Comparison of ENCODE assay signal across 27 mouse cellular contexts in genomic region chr6:18795847-18796246, GRCm38 (mm10). TPM values are rescaled to one million over a fixed set of nuclear protein-coding genes. Genes with fewer than 3 reads are reported as not detected.
DNase-seq lines count a peak whose midpoint lies in the region; ATAC-seq and TF ChIP-seq lines count a peak whose summit lies in the region.
"Had no signal": no experiment of that assay in that cellular context is flagged by ENCODE, and none has a peak within 500 bp of the region (broad histone marks: within the 10 kb centered on the region; RNA-seq: fewer than 3 reads in every experiment).

No protein-coding gene starts in this region.

- H3K4me1 ChIP-seq in midbrain, embryonic 11.5 days (ENCODE audit: control insufficient read depth, insufficient read depth, low read length) = no peaks in the 10 kb centered on the region
- no peaks in the 10 kb centered on the region for H3K4me1 ChIP-seq in midbrain, postnatal 0 days (ENCODE audit: insufficient read depth, low read length)
- peaks cover 11% of the 10 kb centered on the region for H3K4me1 ChIP-seq in forebrain, embryonic 13.5 days
- no peaks in the 10 kb centered on the region; the same call in 1 of the 2 replicates for H3K4me1 ChIP-seq in forebrain, postnatal 0 days (ENCODE audit: insufficient read depth)
- peaks cover 12% of the 10 kb centered on the region; the same call in 1 of the 2 replicates for H3K4me1 ChIP-seq in midbrain, embryonic 14.5 days (ENCODE audit: control insufficient read depth, insufficient read depth, low read length)
- H3K4me1 ChIP-seq: heart, embryonic 13.5 days; hindbrain, embryonic 15.5 days; intestine, embryonic 15.5 days; neural tube, embryonic 13.5 days had no signal

- no peak for TF ChIP-seq CTCF in midbrain, postnatal 0 days (IDR thresholded peaks at IDR 0.05)
- TF ChIP-seq CTCF in forebrain, postnatal 0 days (IDR thresholded peaks at IDR 0.05; ENCODE audit: low read depth) = no peak

- DNase-seq in midbrain, embryonic 11.5 days (ENCODE audit: low spot score, missing footprints) = no peak
- no peak for DNase-seq in midbrain, postnatal 0 days (ENCODE audit: low spot score)
- DNase-seq in forebrain, postnatal 0 days = no peak
- peak; percentile 16 for DNase-seq in midbrain, embryonic 14.5 days
- DNase-seq in yolk sac, embryonic 10.5 days (ENCODE audit: low spot score) = no peak
- DNase-seq in heart, postnatal 4 days = no peak
- DNase-seq: adrenal gland, postnatal 14 days; cerebellum, adult 11-12 months; cerebellum, adult 9-11 months; heart, postnatal 10 days; kidney, adult 8-10 months; layer of hippocampus, adult 9-11 months; liver; lung, embryonic 14.5 days; lung, postnatal 14 days; thymus, postnatal 4 days had no signal

- H3K27ac ChIP-seq in midbrain, embryonic 11.5 days (ENCODE audit: low read depth, low read length) = no peak overlapping the region
- no peak overlapping the region for H3K27ac ChIP-seq in midbrain, postnatal 0 days (ENCODE audit: low read depth, low read length)
- H3K27ac ChIP-seq in forebrain, embryonic 13.5 days = no peak overlapping the region
- no peak overlapping the region for H3K27ac ChIP-seq in forebrain, postnatal 0 days (ENCODE audit: low read depth, low read length)
- H3K27ac ChIP-seq in midbrain, embryonic 14.5 days (replicated peaks; ENCODE audit: low read depth, low read length) = no peak overlapping the region
- H3K27ac ChIP-seq: heart, embryonic 13.5 days; hindbrain, embryonic 15.5 days; intestine, embryonic 15.5 days; kidney, postnatal 0 days; liver, embryonic 14.5 days; neural tube, embryonic 13.5 days had no signal

- H3K4me2 ChIP-seq in midbrain, embryonic 11.5 days = no peak overlapping the region
- H3K4me2 ChIP-seq in midbrain, postnatal 0 days (ENCODE audit: low read depth, low read length, poor library complexity, severe bottlenecking) = no peak overlapping the region
- H3K4me2 ChIP-seq in forebrain, embryonic 13.5 days = no peak overlapping the region
- no peak overlapping the region for H3K4me2 ChIP-seq in forebrain, postnatal 0 days (ENCODE audit: low read depth)
- no peak overlapping the region for H3K4me2 ChIP-seq in midbrain, embryonic 14.5 days (ENCODE audit: low read length)
- H3K4me2 ChIP-seq: heart, embryonic 13.5 days; hindbrain, embryonic 15.5 days; intestine, embryonic 15.5 days; lung, embryonic 14.5 days; neural tube, embryonic 13.5 days had no signal

- ATAC-seq in midbrain, embryonic 11.5 days (ENCODE audit: low FRiP score) = peak; percentile 60; the same call in 1 of the 2 replicates
- ATAC-seq in midbrain, postnatal 0 days (ENCODE audit: low FRiP score) = no peak
- peak; percentile 80 for ATAC-seq in forebrain, embryonic 13.5 days
- ATAC-seq in forebrain, postnatal 0 days = peak; percentile 34; the same call in 1 of the 2 replicates
- peak; percentile 53 for ATAC-seq in midbrain, embryonic 14.5 days (ENCODE audit: low FRiP score, low TSS enrichment)
- ATAC-seq in frontal cortex, adult (ENCODE audit: low TSS enrichment) = no peak
- ATAC-seq: CD4-positive, CD25-positive, alpha-beta regulatory T cell, adult 4 months; intestine, embryonic 15.5 days had no signal

- H3K27me3 ChIP-seq in midbrain, embryonic 11.5 days (ENCODE audit: control insufficient read depth, insufficient read depth, low read length) = no peaks in the 10 kb centered on the region
- H3K27me3 ChIP-seq in midbrain, postnatal 0 days (ENCODE audit: insufficient read depth, low read length) = no peaks in the 10 kb centered on the region
- no peaks in the 10 kb centered on the region for H3K27me3 ChIP-seq in forebrain, embryonic 13.5 days
- H3K27me3 ChIP-seq in forebrain, postnatal 0 days (ENCODE audit: insufficient read depth, low read length) = no peaks in the 10 kb centered on the region
- H3K27me3 ChIP-seq in midbrain, embryonic 14.5 days (ENCODE audit: control insufficient read depth, insufficient read depth, low read length) = no peaks in the 10 kb centered on the region
- H3K27me3 ChIP-seq: heart, embryonic 13.5 days; hindbrain, embryonic 15.5 days; intestine, embryonic 15.5 days; neural tube, embryonic 13.5 days had no signal

- WGBS in midbrain, embryonic 11.5 days = 41% methylated on average over 1 of the region's 1 CpGs
- 12% methylated on average over 1 of the region's 1 CpGs for WGBS in midbrain, postnatal 0 days
- 20% methylated on average over 1 of the region's 1 CpGs for WGBS in forebrain, embryonic 13.5 days
- 11% methylated on average over 1 of the region's 1 CpGs for WGBS in forebrain, postnatal 0 days
- WGBS in midbrain, embryonic 14.5 days = 3% methylated on average over 1 of the region's 1 CpGs

- H3K4me3 ChIP-seq in midbrain, embryonic 11.5 days (ENCODE audit: low read depth, low read length) = no peak overlapping the region
- no peak overlapping the region for H3K4me3 ChIP-seq in midbrain, postnatal 0 days (ENCODE audit: low read depth, low read length)
- no peak overlapping the region for H3K4me3 ChIP-seq in forebrain, embryonic 13.5 days
- no peak overlapping the region for H3K4me3 ChIP-seq in forebrain, postnatal 0 days (ENCODE audit: low read depth, low read length)
- no peak overlapping the region for H3K4me3 ChIP-seq in midbrain, embryonic 14.5 days (replicated peaks; ENCODE audit: low read depth, low read length)
- H3K4me3 ChIP-seq: erythroblast, embryonic 14.5 days; heart, embryonic 13.5 days; hindbrain, embryonic 15.5 days; intestine, embryonic 15.5 days; myocyte; neural tube, embryonic 13.5 days had no signal

- no peak overlapping the region for H3K9ac ChIP-seq in midbrain, embryonic 11.5 days (ENCODE audit: low read length)
- H3K9ac ChIP-seq in midbrain, postnatal 0 days (replicated peaks; ENCODE audit: low read length, poor library complexity, severe bottlenecking) = no peak overlapping the region
- H3K9ac ChIP-seq in forebrain, embryonic 13.5 days = no peak overlapping the region
- no peak overlapping the region for H3K9ac ChIP-seq in forebrain, postnatal 0 days
- no peak overlapping the region for H3K9ac ChIP-seq in midbrain, embryonic 14.5 days (replicated peaks; ENCODE audit: low read length)
- H3K9ac ChIP-seq: heart, embryonic 13.5 days; hindbrain, embryonic 15.5 days; intestine, embryonic 15.5 days; liver, embryonic 14.5 days; lung, embryonic 14.5 days; neural tube, embryonic 13.5 days had no signal

- H3K36me3 ChIP-seq in midbrain, embryonic 11.5 days (ENCODE audit: control insufficient read depth, insufficient read depth, low read length) = no peaks in the 10 kb centered on the region
- no peaks in the 10 kb centered on the region for H3K36me3 ChIP-seq in midbrain, postnatal 0 days (ENCODE audit: insufficient read depth, low read length)
- H3K36me3 ChIP-seq in forebrain, embryonic 13.5 days (ENCODE audit: poor library complexity, severe bottlenecking) = no peaks in the 10 kb centered on the region
- H3K36me3 ChIP-seq in forebrain, postnatal 0 days (ENCODE audit: insufficient read depth) = no peaks in the 10 kb centered on the region
- no peaks in the 10 kb centered on the region for H3K36me3 ChIP-seq in midbrain, embryonic 14.5 days (ENCODE audit: control insufficient read depth, insufficient read depth, low read length)
- H3K36me3 ChIP-seq: heart, embryonic 13.5 days; hindbrain, embryonic 15.5 days; intestine, embryonic 15.5 days; neural tube, embryonic 13.5 days had no signal

- no peaks in the 10 kb centered on the region for H3K9me3 ChIP-seq in midbrain, embryonic 11.5 days (ENCODE audit: control insufficient read depth, low read length)
- H3K9me3 ChIP-seq in midbrain, postnatal 0 days (ENCODE audit: low read length) = no peaks in the 10 kb centered on the region
- no peaks in the 10 kb centered on the region for H3K9me3 ChIP-seq in forebrain, embryonic 13.5 days (replicated peaks)
- no peaks in the 10 kb centered on the region for H3K9me3 ChIP-seq in forebrain, postnatal 0 days (ENCODE audit: low read length)
- no peaks in the 10 kb centered on the region for H3K9me3 ChIP-seq in midbrain, embryonic 14.5 days (ENCODE audit: control insufficient read depth, low read length)
- H3K9me3 ChIP-seq: heart, embryonic 13.5 days; hindbrain, embryonic 15.5 days; intestine, embryonic 15.5 days; neural tube, embryonic 13.5 days had no signal

RNA-seq across cellular contexts. Expression of gene Lsm8, which starts 52.5 kb away (rescaled TPM):
- polyA plus RNA-seq in midbrain, embryonic 11.5 days (2014; fragmentation: Nextera tagmentation; extraction: Ambion mirVana) = 208 and 224 TPM in 2 replicates
- 42.8 and 51.4 TPM in 2 replicates for total RNA-seq in midbrain, postnatal 0 days (2014; rRNA removed)
- polyA plus RNA-seq in midbrain, postnatal 0 days (2015; fragmentation: Nextera tagmentation; extraction: Ambion mirVana) = 71.1 and 71.7 TPM in 2 replicates
- 234 and 281 TPM in 2 replicates for polyA plus RNA-seq in forebrain, embryonic 13.5 days (2015; fragmentation: Nextera tagmentation; extraction: Ambion mirVana)
- total RNA-seq in forebrain, postnatal 0 days (2014; rRNA removed) = 60.0 and 78.2 TPM in 2 replicates
- 104 and 117 TPM in 2 replicates for polyA plus RNA-seq in forebrain, postnatal 0 days (2015; fragmentation: Nextera tagmentation; extraction: Ambion mirVana)
- polyA plus RNA-seq in midbrain, embryonic 14.5 days (2014; fragmentation: Nextera tagmentation; extraction: Ambion mirVana) = 111 and 137 TPM in 2 replicates
- 10 to 100 TPM; 47.6 to 48.3 TPM for total RNA-seq in heart, postnatal 4 days (2021)

Comparison
In these comparisons a context has a peak if more than half of its experiments do, and no peak if none do; other contexts are left out.
1. ATAC-seq: peak in midbrain, embryonic 11.5 days (single experiment), forebrain, embryonic 13.5 days (single experiment), forebrain, postnatal 0 days (single experiment) and midbrain, embryonic 14.5 days (single experiment); none in midbrain, postnatal 0 days (single experiment) and frontal cortex, adult (single experiment).